Mouse (Mus musculus) heart, postnatal 0 days (tissue): ENCODE measurements around the gene Anapc16. TPM values are rescaled to one million over a fixed set of nuclear protein-coding genes. Genes with fewer than 3 reads are reported as not detected.
A peak's percentile ranks its signal among the peaks of the same experiment; 100 is the strongest.

Experiments
- ATAC-seq: fragments of 200-750 bp; cut with Nextera tagmentation; 2 replicates; pipeline ENCODE4 v1.8.0; 2017; ENCODE audit warnings: low read depth, moderate number of reproducible peaks, moderate library complexity; ENCODE audit not compliant: insufficient read depth
- DNase-seq: peaks from one replicate; pipeline ENCODE4 v3.0.0-alpha.2; 2016; ENCODE audit warnings: low spot score
- H3K27ac ChIP-seq: fragments of 300-500 bp; sonication (generic); 2 replicates; pipeline ENCODE4 v1.5.1; 2014; ENCODE audit warnings: low read depth, mild to moderate bottlenecking
- H3K27me3 ChIP-seq: fragments of 300-500 bp; sonication (generic); 2 replicates; pipeline ENCODE4 v1.6.1; 2014; ENCODE audit warnings: low read length, mixed read lengths; ENCODE audit not compliant: control insufficient read depth, insufficient read depth
- H3K36me3 ChIP-seq: fragments of 300-500 bp; sonication (generic); replicated peaks from 2 replicates; pipeline ENCODE4 v1.6.1; 2014; ENCODE audit warnings: low read length, mixed read lengths; ENCODE audit not compliant: control insufficient read depth, insufficient read depth
- H3K4me1 ChIP-seq: fragments of 300-500 bp; sonication (generic); 2 replicates; pipeline ENCODE4 v1.6.1; 2014; ENCODE audit warnings: antibody characterized with exemption; ENCODE audit not compliant: control insufficient read depth, insufficient read depth
- H3K4me2 ChIP-seq: fragments of 300-500 bp; sonication (generic); 2 replicates; pipeline ENCODE4 v1.6.1; 2014; ENCODE audit warnings: low read depth, mild to moderate bottlenecking, low read length, moderate library complexity
- H3K4me3 ChIP-seq: fragments of 300-500 bp; sonication (generic); 2 replicates; pipeline ENCODE4 v1.5.1; 2014; ENCODE audit warnings: low read depth, low read length
- H3K9ac ChIP-seq: fragments of 300-500 bp; sonication (generic); replicated peaks from 2 replicates; pipeline ENCODE4 v1.6.1; 2014; ENCODE audit warnings: low read depth, low read length, mixed read lengths
- H3K9me3 ChIP-seq: fragments of 300-500 bp; sonication (generic); replicated peaks from 2 replicates; pipeline ENCODE4 v1.6.1; 2016; ENCODE audit warnings: low read length; ENCODE audit not compliant: control insufficient read depth
- CTCF ChIP-seq: IDR thresholded peaks from 2 replicates; pipeline ENCODE4 v1.5.1; 2016; ENCODE audit warnings: antibody characterized with exemption, control low read depth, low read depth
- EP300 ChIP-seq: IDR thresholded peaks from 2 replicates; pipeline ENCODE4 v1.6.1; 2016; ENCODE audit warnings: antibody characterized with exemption, low read depth
- WGBS: fragments of 180-500 bp; shearing (Covaris S2); extraction: QIAGEN DNeasy Blood & Tissue Kit; methylation state at CpG from one replicate; pipeline ENCODE4 v1.1.7; 2014; 5-methylcytosine and 5-hydroxymethylcytosine counted together
- polyA plus RNA-seq: library from polyadenylated mRNA; unstranded; fragments of >200 nt; fragmentation: Nextera tagmentation; extraction: Ambion mirVana; gene quantifications from 2 replicates; pipeline ENCODE4 v1.2.1, GENCODE M21; 2015
- total RNA-seq: library from RNA; depleted of rRNA; stranded (reverse); fragments of >200 nt; gene quantifications from 2 replicates; pipeline ENCODE4 v1.2.3, GENCODE M21; 2014; ENCODE audit warnings: low replicate concordance

Gene Anapc16
- total and polyA plus RNA-seq, 2 experiments from 2014 or later, result 29.7 to 104 TPM

DNA sequence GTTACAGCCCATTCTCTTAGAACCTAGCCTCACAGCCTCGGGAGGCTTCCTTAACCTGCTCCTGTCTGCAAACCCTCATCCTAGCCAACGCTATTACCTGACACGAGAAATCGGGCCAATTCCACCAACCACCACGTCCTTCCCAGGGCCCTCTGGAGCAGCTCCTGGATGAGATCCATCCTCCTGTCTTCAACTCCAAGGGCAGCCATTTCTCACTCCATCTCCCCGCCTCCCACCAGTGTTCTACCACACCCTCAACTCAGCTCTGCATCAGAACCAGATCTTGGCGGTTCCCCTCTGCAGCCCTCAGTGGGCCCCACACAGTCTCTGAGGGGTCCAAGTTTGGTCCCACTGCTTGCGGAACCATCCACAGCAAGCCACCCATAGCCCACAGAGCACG, 21.1 kb downstream of the Anapc16 start:
- ATAC-seq (peak; percentile 74), DNase-seq (peak; percentile 80)
- Histone ChIP-seq H3K9ac (no peak overlapping the region; the same call in 1 of the 2 replicates), H3K36me3 (0 out of 2 replicates have a peak, but pooled peaks cover 10% of the 10 kb centered on the region), H3K4me3 (no peak overlapping the region), H3K27me3 (no peaks in the 10 kb centered on the region), H3K27ac (peak overlapping the region; percentile 84), H3K4me2 (no peak overlapping the region), H3K9me3 (no peaks in the 10 kb centered on the region), H3K4me1 (peaks cover 56% of the 10 kb centered on the region)
- TF ChIP-seq EP300 (0 out of 2 replicates have a peak, but pooled peaks have one; percentile 40), CTCF (no peak)
- 35% methylated on average over 9 of the region's 9 CpGs for WGBS

DNA sequence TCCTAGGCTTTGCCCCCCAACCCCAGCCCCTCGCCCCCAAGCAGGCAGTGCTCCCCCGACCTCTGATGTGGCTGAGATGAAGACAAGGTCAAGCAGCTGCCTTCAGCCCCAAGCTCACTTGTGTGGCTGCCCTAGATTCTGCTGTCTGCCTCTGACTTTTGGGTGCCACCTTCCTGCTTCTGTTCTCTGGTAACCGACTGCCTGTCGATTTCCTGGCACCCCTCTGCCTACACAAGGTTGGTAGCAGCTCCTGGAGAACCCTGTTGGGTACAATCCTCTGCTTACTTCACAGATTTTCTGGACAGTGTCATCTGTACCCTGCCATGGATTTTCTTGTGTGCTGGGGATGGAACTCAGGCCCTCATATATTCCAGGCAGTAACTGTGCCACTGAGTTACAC, 21.6 kb downstream of the Anapc16 start:
- no peak for TF ChIP-seq CTCF
- no peak for TF ChIP-seq EP300
- ATAC-seq (peak; percentile 3; the same call in 1 of the 2 replicates), DNase-seq (no peak)
- Histone ChIP-seq H3K4me1 (peaks cover 57% of the 10 kb centered on the region), H3K9ac (no peak overlapping the region; the same call in 1 of the 2 replicates), H3K4me3 (no peak overlapping the region), H3K27me3 (no peaks in the 10 kb centered on the region), H3K27ac (peak overlapping the region; percentile 84), H3K36me3 (0 out of 2 replicates have a peak, but pooled peaks cover 7% of the 10 kb centered on the region), H3K4me2 (no peak overlapping the region), H3K9me3 (no peaks in the 10 kb centered on the region)
- 54% methylated on average over 4 of the region's 4 CpGs for WGBS

DNA sequence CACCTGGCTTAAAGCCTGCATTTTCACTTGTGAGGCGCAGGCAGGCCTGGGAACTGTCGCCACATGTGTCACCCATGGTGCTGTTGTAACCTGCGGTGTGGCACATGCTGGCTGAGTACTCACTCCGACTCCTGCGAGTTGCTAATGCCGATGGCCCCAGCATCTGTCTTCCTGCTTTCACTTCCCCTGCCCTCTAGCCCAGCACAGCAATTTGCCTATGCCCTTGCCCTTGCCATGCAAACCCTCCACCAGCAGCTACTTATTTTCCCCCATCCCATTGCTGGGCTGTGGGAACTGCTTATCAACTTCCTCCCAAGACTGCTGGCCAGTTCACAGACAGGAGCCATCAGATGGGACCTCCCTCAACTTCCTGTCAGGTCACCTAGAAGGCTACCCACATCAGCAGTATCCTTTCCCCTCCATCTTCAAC, 22.1 kb downstream of the Anapc16 start:
- Histone ChIP-seq H3K4me3 (no peak overlapping the region), H3K4me2 (no peak overlapping the region), H3K9me3 (no peaks in the 10 kb centered on the region), H3K27ac (peak overlapping the region; percentile 84), H3K9ac (no peak overlapping the region), H3K36me3 (0 out of 2 replicates have a peak, but pooled peaks cover 3% of the 10 kb centered on the region), H3K4me1 (peaks cover 57% of the 10 kb centered on the region), H3K27me3 (no peaks in the 10 kb centered on the region)
- 79% methylated on average over 6 of the region's 6 CpGs for WGBS
- TF ChIP-seq EP300 (no peak), CTCF (no peak)
- ATAC-seq (no peak), DNase-seq (no peak)

DNA sequence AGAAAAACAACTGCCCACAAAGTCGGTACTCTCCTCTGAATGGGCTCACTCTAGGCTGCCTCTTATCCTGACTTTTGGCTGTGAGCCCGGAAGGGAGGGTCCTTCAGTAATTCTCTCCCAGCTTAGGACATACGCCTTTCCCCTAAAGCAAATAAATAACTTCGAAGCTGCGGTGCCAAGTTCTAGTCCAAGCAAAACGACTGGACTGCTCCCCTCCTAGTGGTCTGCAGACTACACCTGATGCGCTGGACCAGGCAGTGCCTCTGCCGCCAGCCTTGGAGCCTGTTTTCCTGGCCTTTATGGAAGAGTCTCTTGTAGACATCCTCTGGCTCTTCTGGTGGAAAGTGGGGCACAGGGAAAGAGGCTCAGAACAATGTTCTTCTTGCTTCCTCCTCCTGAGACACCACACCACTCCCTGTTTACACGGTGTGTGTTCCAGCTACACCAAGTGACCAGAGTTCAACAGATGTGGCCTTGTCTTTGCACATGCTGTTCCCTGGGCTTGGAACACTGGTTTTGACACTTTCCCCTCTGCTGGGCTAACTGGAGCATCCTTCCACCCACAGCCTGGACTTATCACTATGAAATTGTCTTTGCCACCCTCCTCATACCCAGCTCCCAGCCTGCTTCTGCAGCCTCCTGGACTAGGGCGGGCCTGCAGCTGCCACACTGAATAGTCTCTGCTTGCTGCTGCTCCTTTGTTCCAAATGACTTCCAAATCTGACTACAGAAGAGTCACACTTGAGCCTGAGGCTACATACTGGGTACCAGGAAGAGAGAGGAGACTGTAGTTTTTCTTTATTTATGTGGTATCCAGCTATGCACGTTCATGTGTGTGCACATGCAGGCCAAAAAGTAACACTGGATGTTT, 23.8 kb downstream of the Anapc16 start:
- H3K9ac ChIP-seq, result peak overlapping the region; percentile 22; the same call in 1 of the 2 replicates
- 26% methylated on average over 11 of the region's 11 CpGs for WGBS
- H3K4me3 ChIP-seq, result no peak overlapping the region
- H3K9me3 ChIP-seq, result no peaks in the 10 kb centered on the region
- no peaks in the 10 kb centered on the region for H3K27me3 ChIP-seq
- 0 out of 2 replicates have a peak, but pooled peaks have one; percentile 10 for TF ChIP-seq CTCF
- no peak; the same call in 1 of the 2 replicates for TF ChIP-seq EP300
- no peak overlapping the region for H3K4me2 ChIP-seq
- peak; percentile 89 for DNase-seq
- H3K27ac ChIP-seq, result peak overlapping the region; percentile 84
- peaks cover 71% of the 10 kb centered on the region for H3K4me1 ChIP-seq
- H3K36me3 ChIP-seq, result no peaks in the 10 kb centered on the region
- ATAC-seq, result peak; percentile 36

DNA sequence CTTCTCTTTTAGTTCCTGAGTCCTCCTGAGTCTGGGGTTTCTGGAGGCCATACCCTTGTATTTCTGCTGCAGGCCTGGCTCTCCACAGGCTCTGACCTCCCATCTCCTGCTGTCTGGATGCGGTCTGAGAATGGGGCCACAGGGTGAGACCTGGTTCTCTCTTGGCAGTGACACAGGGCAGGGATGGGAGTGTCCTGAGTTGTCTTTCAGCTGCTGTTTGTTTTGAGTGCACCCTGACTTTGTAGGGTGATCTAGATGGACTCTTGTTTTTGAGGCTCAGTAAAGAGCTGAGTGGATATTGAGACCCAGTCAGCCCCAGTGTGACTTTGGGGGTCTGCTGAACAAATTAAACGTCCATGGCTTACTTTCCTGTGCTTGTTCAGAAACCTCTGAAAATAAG, 24.5 kb downstream of the Anapc16 start:
- peak overlapping the region; percentile 22; the same call in 1 of the 2 replicates for H3K9ac ChIP-seq
- H3K4me2 ChIP-seq, result no peak overlapping the region
- no peaks in the 10 kb centered on the region for H3K9me3 ChIP-seq
- H3K27ac ChIP-seq, result peak overlapping the region; percentile 84
- 41% methylated on average over 2 of the region's 2 CpGs for WGBS
- peaks cover 78% of the 10 kb centered on the region for H3K4me1 ChIP-seq
- H3K27me3 ChIP-seq, result no peaks in the 10 kb centered on the region
- ATAC-seq, result no peak
- no peak overlapping the region for H3K4me3 ChIP-seq
- no peak for DNase-seq
- TF ChIP-seq CTCF (no peak), EP300 (no peak)
- H3K36me3 ChIP-seq, result no peaks in the 10 kb centered on the region
